Mouse (Mus musculus) kidney, postnatal 25 days (tissue): ENCODE results near the gene Tulp4.
A peak's percentile ranks its signal among the peaks of the same experiment; 100 is the strongest.

Experiments
- DNase-seq, 2 experiments: peaks; one replicate each; pipeline ENCODE4 v3.0.0; 2021; ENCODE audit warnings: mixed read lengths in 2 of 2

The Tulp4 gene

GRCm38 (mm10) chr17:6106361-6107014, at the start of gene Tulp4:
Gene Tulp4 (plus strand): TSS chr17:6106437.
- DNase-seq, result peak; percentile 85 to 94

- no peak for DNase-seq
Observed at GRCm38 (mm10) chr17:6062793-6063192, 43.4 kb upstream of the Tulp4 start.

- no peak for DNase-seq
Observed at GRCm38 (mm10) chr17:6063532-6063931, 42.7 kb upstream of the Tulp4 start.

GRCm38 (mm10) chr17:6066021-6066420, 40.2 kb upstream of the Tulp4 start:
- no peak for DNase-seq

DNA sequence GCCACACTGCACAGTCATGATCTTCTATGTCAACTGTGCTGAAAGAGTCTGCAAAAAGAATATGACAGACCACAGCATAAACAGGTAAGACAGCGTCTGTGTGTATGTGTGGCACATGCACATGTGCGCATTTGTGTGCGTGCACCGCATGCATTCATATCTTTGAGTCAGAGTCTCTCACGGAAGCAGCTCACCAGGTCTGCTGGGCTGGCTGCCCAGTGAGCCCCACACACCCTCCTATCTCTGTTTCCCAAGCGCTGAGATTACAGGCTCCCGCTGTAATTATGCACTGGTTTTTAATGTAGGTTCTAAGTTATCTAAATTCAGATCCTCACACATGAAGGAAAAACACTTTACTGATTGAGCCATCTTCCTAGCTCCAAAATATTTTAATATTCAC, 38.6 kb upstream of the Tulp4 start:
- no peak for DNase-seq

GRCm38 (mm10) chr17:6069866-6070265, 36.4 kb upstream of the Tulp4 start:
- no peak for DNase-seq

DNA sequence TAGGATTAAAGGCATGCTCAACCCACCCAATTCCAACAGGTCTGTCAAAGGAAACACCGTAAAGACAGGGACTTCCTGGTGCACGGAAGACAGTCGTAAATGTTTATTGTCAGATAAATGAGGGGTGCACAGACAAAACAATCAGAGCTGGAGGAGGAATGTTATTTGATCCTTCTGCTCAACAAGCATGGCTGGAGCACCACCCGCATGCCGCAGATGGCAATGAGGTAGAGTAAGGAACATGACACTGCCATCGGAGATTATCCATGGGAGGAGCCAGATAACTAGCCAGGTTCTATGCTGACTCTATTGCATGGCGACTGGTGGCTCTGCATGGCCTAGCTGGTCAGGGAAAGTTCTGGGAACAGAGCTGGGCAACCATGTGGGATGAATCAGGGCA, 32.8 kb upstream of the Tulp4 start:
- no peak for DNase-seq

- peak; percentile 98 for DNase-seq
Observed at GRCm38 (mm10) chr17:6079287-6080122, 26.7 kb upstream of the Tulp4 start, which contains the start of the genes Serac1 and Gtf2h5. Gene Serac1 (minus strand): TSS chr17:6079741. Gene Gtf2h5 (plus strand): TSS chr17:6079786.

DNA sequence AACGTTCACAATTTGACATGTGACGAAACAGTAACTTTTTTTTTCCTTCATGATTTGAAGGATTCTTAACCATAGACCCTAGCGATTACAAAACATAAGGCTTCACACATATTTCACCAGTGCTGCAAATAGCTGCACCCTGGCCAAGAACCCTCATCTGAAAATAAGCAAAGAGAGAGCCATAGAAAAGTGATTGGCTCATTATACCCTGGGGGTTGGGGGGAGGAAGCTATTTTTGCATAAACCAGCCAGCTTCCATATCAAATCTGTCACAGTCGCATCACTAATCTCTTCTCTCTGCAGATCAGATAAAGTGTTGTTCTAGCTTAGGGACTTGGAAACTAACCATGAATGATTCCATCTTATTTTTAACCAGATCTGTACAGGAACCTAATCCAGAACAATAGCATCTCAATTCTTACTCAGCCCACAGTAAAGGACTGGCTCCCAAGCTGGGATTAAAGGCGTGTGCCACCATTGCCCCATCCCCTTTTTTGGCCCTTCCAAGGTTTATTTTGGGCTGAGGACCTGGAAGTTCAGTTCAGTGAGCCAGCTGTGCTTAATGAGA, 22.8 kb upstream of the Tulp4 start:
- no peak for DNase-seq

GRCm38 (mm10) chr17:6091604-6092003, 14.6 kb upstream of the Tulp4 start:
- no peak for DNase-seq

GRCm38 (mm10) chr17:6095579-6095978, 10.7 kb upstream of the Tulp4 start:
- DNase-seq, result no peak

- peak; percentile 52 to 73 for DNase-seq
Observed at GRCm38 (mm10) chr17:6097884-6098283, 8.4 kb upstream of the Tulp4 start.

- no peak for DNase-seq
Observed at GRCm38 (mm10) chr17:6102287-6102686, 4.0 kb upstream of the Tulp4 start.

- DNase-seq, result no peak
Observed at GRCm38 (mm10) chr17:6103566-6103965, 2.7 kb upstream of the Tulp4 start.

DNA sequence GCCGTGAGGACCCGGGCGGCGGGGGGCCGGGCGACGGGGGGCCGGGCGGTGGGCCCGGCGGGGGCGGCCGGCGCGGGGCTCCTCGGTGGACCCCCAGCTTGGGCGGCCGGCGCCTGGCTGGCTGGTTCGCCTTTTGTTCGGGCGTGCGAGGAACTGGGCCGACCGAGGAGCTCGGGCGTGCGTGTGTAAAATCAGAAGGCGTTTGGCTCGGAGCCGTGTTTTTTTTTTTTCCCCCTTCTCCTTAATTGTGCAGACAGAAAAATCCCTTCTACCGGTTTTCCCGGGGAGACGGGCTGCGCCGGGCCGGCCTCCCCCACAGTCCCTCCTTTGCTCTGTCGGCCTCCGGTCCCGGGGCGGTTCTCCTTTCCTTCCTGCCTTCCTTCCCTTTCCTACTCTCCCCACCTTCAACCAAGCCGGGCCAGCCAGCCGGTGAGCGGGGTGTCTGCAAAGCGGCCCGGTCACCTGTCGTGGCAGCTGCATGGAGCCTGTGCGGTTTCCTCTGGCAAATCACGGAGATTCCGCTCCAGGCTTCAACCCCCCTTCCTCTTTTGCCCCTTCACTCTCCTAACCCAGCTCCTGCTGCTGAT, 871 bp downstream of the Tulp4 start:
- peak; percentile 62 to 84 for DNase-seq

GRCm38 (mm10) chr17:6108175-6108574, 1.9 kb downstream of the Tulp4 start:
- DNase-seq, result no peak

DNA sequence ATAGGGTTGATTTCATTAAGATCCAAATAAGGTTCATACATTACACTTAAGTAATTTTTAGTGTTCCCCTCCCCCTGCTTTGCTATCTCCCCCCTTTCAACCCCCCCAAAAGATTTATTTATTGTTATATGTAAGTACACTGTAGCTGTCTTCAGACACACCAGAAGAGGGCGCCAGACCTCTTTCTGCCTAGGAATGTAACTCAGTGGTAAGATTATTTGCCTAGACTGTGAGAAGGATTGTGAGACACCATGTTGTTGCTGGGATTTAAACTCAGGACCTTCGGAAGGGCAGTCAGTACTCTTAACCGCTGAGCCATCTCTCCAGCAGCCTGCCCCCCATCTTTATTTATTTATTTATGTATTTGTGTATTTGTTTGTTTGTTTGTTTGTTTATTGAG, 4.7 kb downstream of the Tulp4 start:
- no peak for DNase-seq

DNA sequence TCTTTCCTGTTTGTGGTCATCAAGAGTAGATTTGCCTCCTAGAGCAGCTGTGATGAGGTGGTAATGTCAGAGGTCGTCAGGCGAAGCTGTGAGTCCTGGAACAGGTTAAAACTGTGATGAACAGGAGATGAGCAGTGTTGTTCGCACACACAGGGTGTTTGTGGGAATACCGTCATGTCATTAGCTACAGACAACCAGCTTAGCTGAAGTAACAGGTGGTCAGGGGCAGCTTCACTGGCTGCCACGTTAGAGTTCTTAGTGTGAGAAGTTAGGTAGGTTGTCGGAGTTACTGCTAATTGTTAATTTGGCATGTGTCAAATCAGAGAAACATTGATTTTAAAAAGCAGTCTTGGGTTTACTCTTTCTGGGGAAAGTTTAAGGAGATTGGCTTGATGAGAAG, 7.4 kb downstream of the Tulp4 start:
- no peak for DNase-seq

DNA sequence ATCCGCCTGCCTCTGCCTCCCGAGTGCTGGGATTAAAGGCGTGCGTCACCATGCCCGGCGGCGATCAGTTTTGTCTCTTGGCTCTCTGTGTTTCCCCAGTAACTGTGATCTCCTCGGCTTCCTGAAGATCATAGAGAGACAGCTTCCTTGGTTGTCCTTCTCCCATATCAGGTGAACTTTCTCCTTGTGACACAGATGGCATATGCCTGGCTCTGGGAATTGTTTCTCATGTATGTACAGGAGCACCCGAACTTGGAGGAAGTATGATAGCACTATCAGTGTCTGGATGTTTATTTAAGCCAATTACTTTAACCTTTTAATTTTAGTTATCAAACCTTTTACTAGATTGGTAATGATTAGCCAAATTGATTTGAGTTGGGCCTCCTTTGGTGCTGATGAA, 8.8 kb downstream of the Tulp4 start:
- no peak for DNase-seq

GRCm38 (mm10) chr17:6117148-6117725, 11.0 kb downstream of the Tulp4 start:
- no peak for DNase-seq

- DNase-seq, result no peak
Observed at GRCm38 (mm10) chr17:6117917-6118316, 11.7 kb downstream of the Tulp4 start.

DNA sequence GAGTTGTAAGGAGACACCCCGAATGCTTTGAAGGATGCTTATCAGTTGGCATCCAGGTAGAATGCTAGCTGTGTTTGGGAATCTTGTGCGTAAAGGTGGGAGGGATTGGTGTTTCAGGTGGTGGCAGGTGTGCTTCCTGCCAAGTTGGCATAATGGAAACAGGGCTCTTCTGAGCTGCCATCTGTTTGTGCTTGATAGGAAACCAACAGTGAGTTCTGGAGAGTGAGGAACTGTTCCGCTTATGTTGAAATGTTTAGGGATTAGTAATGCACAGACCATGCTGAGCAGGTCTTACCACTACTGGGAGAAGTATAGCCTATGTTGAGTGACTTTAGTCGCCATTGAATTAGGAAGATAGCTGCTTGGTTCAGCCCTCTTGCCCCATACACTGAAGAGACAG, 12.6 kb downstream of the Tulp4 start:
- no peak for DNase-seq

GRCm38 (mm10) chr17:6123776-6124175, 17.5 kb downstream of the Tulp4 start:
- DNase-seq, result no peak
